In the genomic region with DNA sequence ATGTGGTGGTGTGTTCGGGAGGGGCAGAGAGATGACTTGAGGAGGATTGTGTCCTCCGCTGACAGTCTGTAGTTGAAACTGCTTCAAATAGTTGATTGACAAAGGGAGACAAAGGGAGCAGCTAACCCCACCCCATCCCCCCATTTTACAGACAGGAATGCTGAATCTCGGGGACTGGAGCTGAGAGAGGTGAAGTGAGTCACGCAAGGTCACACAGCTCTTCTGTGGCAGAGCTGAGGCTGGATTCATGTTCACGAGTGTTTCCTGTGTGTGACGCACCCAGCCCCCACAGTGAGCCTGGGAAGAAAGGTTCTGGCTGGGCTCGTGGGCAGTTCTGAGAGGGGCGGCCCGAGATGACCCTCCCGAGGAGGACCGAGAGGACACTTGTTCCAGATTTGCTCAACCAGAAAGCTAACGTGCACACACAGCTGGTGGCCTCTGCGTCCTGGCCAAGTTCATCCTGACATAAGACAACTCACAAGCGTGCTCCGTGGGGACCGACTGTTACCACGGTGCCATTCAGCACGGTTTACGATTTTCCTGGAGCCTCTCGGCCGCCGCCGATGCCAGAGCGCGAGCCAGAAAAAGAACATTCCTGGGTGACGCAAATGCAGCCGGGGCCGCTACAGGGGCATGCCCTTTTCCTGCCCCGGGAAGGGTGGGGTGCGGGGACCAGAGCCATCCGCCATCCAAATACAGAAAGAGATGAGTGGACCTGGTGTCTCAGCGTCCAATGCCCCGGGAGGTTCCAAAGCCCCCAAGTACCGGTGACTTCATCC, we compare ENCODE assay signal across 7 mouse cellular contexts.
DNase-seq lines count a peak whose midpoint lies in the region; ATAC-seq lines count a peak whose summit lies in the region.

No protein-coding gene starts in this region.

- H3K4me1 ChIP-seq in hindbrain, embryonic 15.5 days (replicated peaks) = peaks cover 15% of the 10 kb centered on the region
- H3K4me1 ChIP-seq in liver, embryonic 11.5 days (replicated peaks; ENCODE audit: control insufficient read depth, insufficient read depth, low read length) = peaks cover 4% of the 10 kb centered on the region; the same call in 1 of the 2 replicates
- 0 out of 2 replicates have a peak, but pooled peaks cover 4% of the 10 kb centered on the region for H3K4me1 ChIP-seq in neural tube, embryonic 11.5 days (ENCODE audit: control insufficient read depth, insufficient read depth, low read length)

- ATAC-seq in hindbrain, embryonic 15.5 days (ENCODE audit: low FRiP score, low read depth) = peak; percentile 50; the same call in 1 of the 2 replicates
- ATAC-seq in liver, embryonic 11.5 days (replicated peaks; ENCODE audit: low FRiP score) = no peak
- ATAC-seq in neural tube, embryonic 11.5 days (ENCODE audit: insufficient read depth, low FRiP score, low TSS enrichment) = no peak

- H3K9me3 ChIP-seq in hindbrain, embryonic 15.5 days = no peaks in the 10 kb centered on the region
- H3K9me3 ChIP-seq in liver, embryonic 11.5 days (ENCODE audit: control insufficient read depth, low read length) = no peaks in the 10 kb centered on the region
- no peaks in the 10 kb centered on the region for H3K9me3 ChIP-seq in neural tube, embryonic 11.5 days (ENCODE audit: control insufficient read depth, low read length)

- H3K27me3 ChIP-seq in hindbrain, embryonic 15.5 days = peaks cover 57% of the 10 kb centered on the region
- H3K27me3 ChIP-seq in liver, embryonic 11.5 days (replicated peaks; ENCODE audit: control insufficient read depth, insufficient read depth, low read length) = peaks cover 34% of the 10 kb centered on the region
- peaks cover 32% of the 10 kb centered on the region for H3K27me3 ChIP-seq in neural tube, embryonic 11.5 days (ENCODE audit: control insufficient read depth, insufficient read depth, low read length)

- H3K9ac ChIP-seq in hindbrain, embryonic 15.5 days = peak overlapping the region; percentile 26
- no peak overlapping the region for H3K9ac ChIP-seq in liver, embryonic 11.5 days (ENCODE audit: low read depth, low read length)
- H3K9ac ChIP-seq in neural tube, embryonic 11.5 days (ENCODE audit: low read length) = no peak overlapping the region

- peak overlapping the region; percentile 66 for H3K4me2 ChIP-seq in hindbrain, embryonic 15.5 days
- H3K4me2 ChIP-seq in liver, embryonic 11.5 days = peak overlapping the region; percentile 53
- H3K4me2 ChIP-seq in neural tube, embryonic 11.5 days (ENCODE audit: low read depth) = peak overlapping the region; percentile 45

- DNase-seq in ES-CJ7 (ENCODE audit: low read depth, low spot score) = peak; percentile 56
- DNase-seq in adrenal gland, postnatal 14 days = peak; percentile 78
- DNase-seq in gastrocnemius, adult 8-10 months (ENCODE audit: low spot score in 2 of 2) = peak; percentile 54 to 58
- no peak for DNase-seq in liver, embryonic 11.5 days (ENCODE audit: low spot score)
- no peak for DNase-seq in neural tube, embryonic 11.5 days (ENCODE audit: low spot score)
- DNase-seq in thymus, postnatal 0 days (ENCODE audit: low spot score) = no peak

- H3K36me3 ChIP-seq in hindbrain, embryonic 15.5 days = no peaks in the 10 kb centered on the region
- no peaks in the 10 kb centered on the region for H3K36me3 ChIP-seq in liver, embryonic 11.5 days (ENCODE audit: control insufficient read depth, insufficient read depth, low read length)
- H3K36me3 ChIP-seq in neural tube, embryonic 11.5 days (ENCODE audit: control insufficient read depth, insufficient read depth, low read length) = no peaks in the 10 kb centered on the region

- 16% methylated on average over 34 of the region's 34 CpGs for WGBS in hindbrain, embryonic 15.5 days
- WGBS in liver, embryonic 11.5 days = 20% methylated on average over 34 of the region's 34 CpGs
- 25% methylated on average over 34 of the region's 34 CpGs for WGBS in neural tube, embryonic 11.5 days

- no peak overlapping the region for H3K27ac ChIP-seq in hindbrain, embryonic 15.5 days (replicated peaks)
- H3K27ac ChIP-seq in liver, embryonic 11.5 days (ENCODE audit: low read depth, low read length) = no peak overlapping the region
- no peak overlapping the region for H3K27ac ChIP-seq in neural tube, embryonic 11.5 days (ENCODE audit: low read depth, low read length)

- peak overlapping the region; percentile 33 for H3K4me3 ChIP-seq in hindbrain, embryonic 15.5 days
- peak overlapping the region; percentile 29 for H3K4me3 ChIP-seq in liver, embryonic 11.5 days (ENCODE audit: low read depth, low read length)
- H3K4me3 ChIP-seq in neural tube, embryonic 11.5 days (ENCODE audit: low read depth, low read length) = peak overlapping the region; percentile 18

Comparison
In these comparisons a context has a peak if more than half of its experiments do, and no peak if none do; other contexts are left out.
1. DNase-seq: peak in ES-CJ7 (single experiment), adrenal gland, postnatal 14 days (single experiment) and gastrocnemius, adult 8-10 months (2 of 2); none in liver, embryonic 11.5 days (single experiment), neural tube, embryonic 11.5 days (single experiment) and thymus, postnatal 0 days (single experiment).
2. Peak in every context shown above with its lines, with median percentiles within 50 percentile points of each other: H3K4me2 ChIP-seq and H3K4me3 ChIP-seq.